Mouse (Mus musculus) mesoderm, embryonic 11.5 days (tissue): ENCODE measurements at regions not wholly inside any gene's neighbourhood (a gene's known extent, or its start where the extent isn't known, plus 50 kb on each side); places are given as distances from the start of the nearest gene placed in this dataset.

ENCODE experiments used
- DNase-seq: peaks from one replicate; pipeline ENCODE4 v3.0.0-alpha.2; 2012; ENCODE audit warnings: low read depth, low spot score

DNA sequence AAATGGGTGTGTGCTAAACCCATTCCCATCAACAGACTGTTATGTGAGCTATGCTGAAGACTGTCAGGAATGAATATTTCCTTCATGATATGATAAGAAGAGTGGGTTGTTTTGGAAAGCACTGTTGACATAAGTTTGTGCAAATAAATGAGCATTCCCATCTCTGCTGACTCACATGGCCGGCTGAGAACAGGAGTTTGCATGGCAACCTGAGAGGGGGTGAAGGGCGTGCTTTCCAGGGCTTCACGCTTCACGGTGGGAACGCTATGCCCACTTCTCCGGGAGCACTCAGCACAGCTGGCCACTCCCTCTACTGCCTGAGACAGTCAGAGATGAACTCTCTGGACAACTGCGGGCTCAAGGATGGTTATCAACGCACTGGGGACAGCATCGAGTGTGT lies 348.9 kb upstream of the Slc24a5 start:
- no peak for DNase-seq

DNA sequence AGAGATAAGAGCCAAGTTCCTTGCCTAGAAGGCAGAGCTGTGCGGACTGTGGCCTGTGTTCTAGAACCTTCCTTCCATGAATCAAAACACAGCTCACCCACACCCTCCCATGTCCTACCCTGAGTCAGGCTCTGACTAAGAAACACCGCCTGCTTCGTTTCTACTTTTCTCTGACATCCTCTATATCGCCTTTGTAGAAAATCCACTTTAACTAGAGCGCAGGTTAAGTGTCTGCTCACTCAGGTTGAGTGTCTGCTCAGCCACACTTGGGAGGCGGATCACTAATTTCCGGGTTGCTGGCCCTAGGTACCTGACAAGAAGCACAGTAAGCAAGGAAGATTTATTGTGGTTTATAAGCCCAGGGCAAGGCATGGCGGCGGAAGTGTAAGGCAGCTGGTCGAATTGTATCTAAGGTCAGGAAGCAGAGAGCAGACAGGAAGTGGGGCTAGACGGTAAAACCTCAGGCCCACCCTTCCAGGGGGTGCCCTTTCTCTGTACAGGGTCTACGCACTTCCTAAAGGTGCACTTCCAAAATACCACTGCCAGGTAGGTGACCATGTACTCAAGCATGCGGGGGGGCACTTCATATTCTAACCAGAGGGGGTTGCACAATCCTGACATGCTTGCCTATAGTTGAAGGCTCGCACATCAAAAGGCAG lies 348.0 kb upstream of the Slc24a5 start:
- DNase-seq = peak; percentile 48

DNA sequence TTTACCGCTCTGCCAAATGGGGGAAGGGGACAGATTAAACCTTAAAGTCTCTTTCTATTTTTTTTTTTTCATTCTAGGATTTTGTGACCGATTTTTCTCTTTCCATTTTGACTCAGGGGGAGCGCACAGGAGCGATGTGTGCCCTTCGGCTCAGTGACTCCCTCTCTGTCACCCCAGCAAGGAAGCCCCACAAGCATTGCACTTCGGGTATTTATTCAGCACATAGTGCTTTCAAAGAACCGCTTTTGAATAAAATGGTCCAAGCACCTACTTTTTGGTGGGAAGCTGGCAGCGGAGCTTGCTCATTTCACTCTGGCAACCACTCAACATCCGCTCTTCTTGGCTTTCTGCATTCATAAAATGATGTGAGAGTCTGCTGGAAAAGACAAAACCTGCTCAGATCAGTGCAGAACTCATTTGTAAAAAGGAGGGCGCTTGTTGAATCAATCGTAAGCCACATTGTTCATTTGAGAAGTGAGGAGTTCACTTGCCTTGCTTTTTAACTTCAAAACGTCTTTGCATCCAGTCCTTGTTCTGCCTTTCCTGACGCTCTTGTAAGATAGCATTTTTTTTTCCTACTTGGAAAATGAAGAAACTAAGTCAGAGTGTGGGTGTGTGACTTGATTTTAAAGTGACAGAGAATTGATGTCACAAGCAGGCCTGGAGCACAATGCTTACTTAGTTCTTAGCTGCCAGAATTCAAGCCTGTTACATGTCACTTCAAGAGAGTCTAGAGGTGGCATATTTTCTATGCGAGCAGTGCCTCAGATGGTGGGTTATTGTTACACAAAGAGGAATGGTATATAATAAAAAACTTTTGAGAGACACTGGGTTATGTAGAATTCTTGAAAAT lies 347.1 kb upstream of the Slc24a5 start:
- DNase-seq = no peak

DNA sequence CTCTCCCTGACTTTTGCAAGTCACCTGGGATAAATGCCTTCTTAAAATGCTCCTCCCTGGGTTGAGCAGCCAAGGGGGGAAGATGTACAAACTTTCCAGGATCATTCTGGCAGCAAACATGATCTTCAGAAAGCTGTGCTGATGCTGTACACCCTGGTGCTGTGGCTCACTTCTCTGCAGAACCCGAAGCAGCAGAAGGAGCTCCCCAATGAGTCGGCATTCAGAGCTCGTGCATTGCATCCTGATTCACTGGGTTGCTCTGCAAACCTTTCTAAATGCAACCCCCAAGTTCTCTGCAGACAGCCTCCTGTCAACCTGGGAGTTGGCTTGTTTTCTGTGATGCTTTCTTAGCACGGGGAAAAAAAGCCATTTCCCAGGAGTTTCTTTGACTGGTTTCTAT lies 343.8 kb upstream of the Slc24a5 start:
- DNase-seq = no peak

DNA sequence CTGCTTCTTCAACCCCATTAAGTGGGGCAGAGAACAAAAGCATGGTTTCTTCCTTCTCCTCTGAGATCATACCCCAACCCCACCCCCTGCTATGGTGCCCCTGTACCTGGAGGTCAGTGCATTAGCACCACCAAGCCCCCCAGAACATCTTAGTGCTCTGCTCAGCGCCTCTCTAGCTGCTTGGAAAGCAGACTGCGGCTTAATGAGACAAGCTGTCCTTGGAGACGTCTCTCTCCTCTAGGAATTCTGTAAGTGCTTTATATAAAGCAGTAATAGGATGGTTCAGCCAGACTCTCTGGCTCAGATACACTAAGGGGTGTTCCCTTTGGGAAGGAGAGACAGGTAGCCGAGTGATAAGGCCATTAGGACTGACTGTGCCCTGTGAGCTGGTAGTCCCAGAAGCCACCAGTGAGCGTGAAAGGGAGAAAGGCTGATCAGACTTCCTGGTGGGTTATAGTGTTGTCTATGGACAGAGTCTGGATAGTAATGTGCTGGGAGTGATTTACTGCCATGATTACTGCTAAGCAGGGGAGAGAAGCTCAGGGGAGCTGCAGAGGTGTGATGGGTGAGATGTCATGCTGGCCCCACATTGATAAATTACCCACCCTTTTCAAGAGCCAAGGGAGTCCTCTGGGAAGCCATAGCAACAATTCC lies 343.0 kb upstream of the Slc24a5 start:
- DNase-seq = peak; percentile 49

DNA sequence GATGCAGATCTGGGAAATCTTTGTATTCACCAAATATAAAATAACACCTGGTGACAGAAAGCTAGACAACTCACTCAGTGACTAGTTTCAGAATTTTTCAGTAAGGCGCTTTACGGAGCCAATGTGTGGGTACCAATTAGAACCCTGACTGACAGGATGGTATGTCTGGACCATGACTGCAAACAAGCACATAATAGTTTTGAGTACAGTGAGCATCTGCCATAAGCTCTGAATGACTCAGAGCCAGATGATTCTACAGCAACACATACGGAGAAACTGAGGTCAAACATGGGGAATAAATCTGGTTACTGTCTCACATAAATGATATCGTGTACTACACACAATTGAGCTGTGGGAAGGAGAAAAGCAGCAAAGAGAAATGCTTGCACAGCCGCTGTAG lies 339.9 kb upstream of the Slc24a5 start:
- DNase-seq = no peak

DNA sequence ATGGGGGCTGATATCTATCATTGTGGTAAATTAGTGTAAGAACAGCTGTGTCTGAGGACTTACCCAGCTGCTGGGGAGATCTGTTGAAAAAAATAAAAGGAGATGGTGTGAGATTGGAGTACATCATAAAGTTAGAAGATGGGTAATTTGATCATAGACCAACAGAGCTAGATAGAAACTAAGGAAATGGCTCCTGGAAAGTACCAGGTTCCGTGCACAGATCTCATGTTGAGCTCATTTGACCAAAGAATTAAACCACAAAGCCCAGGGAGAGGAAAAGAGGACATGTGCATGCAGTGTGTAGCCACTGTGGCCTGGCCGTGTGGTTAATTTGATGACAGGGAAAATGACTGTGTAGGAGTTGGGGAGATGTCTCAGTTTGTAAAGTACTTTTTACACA lies 335.3 kb upstream of the Slc24a5 start:
- no peak for DNase-seq

DNA sequence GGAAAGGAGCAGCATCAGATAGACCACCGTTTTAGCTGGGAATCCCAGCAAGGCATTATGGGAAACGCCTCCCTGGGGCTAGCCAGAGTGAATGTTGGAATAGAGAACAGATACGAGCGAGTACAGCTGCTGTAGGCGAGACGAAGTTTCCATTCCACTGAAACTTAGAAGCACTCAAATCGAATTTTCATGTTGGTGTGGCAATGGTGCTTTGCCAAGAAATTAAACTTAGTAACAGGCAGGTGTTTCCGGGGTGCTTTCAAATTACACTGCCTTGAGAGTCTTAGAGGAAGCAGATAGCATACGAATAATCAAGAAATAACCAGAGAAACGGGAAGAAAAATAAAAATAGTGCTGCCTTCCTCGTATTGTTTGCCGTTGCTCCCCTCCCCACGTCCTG lies 327.1 kb upstream of the Slc24a5 start:
- DNase-seq = no peak

DNA sequence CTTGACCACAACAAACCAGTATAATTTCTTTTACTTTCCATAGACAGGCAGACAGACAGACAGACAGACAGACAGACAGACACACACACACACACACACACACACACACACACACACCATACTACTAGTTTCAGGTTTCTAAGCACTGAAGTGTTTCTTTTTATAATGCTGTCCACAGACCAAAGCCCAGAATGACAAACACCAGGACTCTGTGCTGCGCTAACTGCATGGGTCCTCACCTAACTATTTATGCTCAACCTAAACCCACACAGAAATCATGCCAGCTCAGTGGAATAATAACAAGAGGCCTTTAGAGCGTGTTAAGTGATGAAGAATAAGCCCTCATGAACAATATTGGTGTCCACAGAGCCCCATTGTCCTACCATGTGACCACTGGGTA lies 325.0 kb upstream of the Slc24a5 start:
- no peak for DNase-seq

DNA sequence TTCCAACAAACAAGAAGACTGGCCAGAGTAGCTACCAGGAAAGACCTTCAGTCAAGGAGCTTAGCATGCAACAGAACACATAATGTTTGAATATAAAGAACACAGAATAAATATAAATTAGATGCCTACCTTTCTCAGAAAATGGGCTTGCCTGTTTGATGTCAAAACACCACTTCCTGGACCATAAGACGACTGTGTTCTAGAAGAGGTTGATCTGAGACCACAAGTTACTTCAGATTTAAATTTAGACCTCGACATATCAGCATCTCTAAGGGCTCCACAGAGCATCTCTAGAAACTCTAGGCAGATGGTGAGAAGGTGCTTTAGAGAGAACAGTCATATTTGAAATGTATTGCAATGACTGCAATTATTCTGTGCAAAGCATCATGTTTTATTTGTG lies 322.9 kb upstream of the Slc24a5 start:
- no peak for DNase-seq

DNA sequence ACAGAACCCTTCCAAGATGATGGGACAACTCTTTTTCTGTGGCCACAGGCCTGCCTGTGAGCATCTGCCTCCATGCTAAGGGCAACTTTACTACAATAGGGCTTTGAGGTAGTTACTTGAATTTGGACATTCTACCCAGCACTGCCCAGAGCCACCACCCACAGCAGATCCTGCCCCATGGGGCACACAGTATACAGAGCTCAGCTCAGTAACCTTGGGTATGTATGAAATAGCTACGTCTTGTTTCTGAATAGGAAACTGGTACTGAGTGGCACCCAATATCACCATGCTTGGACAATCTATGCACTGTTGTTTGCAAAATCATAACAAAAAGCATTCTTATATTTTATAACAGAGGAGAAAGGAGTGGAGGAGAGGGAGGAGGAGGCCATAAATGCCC lies 320.8 kb upstream of the Slc24a5 start:
- no peak for DNase-seq

DNA sequence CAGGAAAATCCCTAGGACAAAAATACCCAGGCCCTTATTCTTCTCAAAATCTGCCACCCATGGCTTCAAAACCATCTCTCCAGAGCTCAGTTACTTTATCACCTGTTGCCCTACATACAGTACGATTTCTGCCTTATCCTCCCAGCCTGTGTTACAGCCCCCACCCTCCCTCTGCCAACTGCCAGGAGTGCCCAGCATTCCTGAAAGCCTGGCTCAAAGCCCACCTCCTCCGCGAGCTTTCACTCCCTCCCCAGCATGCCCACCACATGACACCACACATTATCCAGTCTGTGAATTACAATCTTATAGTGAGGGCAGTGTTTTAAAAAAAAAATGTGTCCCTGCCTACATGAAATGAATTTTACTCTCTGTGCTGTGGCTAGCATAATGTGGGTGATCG lies 320.3 kb upstream of the Slc24a5 start:
- no peak for DNase-seq

DNA sequence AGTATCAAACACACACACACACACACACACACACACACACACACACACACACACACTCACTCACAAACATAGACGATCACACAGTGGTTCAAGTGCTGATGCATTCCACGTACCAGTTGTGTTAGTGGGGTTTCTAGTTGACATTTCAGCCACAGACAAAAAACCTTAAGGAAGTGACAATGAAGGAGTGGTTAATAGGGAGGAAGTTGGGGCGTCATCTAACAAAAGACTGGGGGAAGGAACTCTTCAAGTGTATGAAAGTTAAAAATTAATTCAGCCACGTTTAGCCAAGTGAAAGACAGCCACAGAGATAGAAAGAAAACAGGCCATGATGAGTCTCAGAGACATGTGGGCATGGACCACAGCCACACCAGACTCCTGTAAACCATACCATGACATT lies 316.1 kb upstream of the Slc24a5 start:
- no peak for DNase-seq

DNA sequence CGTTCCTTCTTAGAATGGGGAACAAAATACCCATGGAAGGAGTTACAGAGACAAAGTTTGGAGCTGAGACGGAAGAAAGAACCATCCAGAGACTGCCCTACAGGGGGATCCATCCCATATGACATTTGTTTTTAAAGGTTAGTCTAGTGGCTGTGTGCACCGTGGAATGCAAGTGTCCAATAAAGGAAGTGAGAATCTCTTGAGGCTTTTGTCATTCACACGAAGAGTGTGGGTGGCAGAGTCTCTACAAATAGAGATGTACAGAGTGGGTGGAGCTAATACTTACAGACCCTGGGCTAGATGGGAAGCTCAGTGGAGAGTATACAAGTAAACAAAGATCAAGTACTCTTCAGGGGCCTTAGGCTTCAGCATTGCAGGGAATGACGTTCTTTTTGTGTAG lies 314.2 kb upstream of the Slc24a5 start:
- no peak for DNase-seq

DNA sequence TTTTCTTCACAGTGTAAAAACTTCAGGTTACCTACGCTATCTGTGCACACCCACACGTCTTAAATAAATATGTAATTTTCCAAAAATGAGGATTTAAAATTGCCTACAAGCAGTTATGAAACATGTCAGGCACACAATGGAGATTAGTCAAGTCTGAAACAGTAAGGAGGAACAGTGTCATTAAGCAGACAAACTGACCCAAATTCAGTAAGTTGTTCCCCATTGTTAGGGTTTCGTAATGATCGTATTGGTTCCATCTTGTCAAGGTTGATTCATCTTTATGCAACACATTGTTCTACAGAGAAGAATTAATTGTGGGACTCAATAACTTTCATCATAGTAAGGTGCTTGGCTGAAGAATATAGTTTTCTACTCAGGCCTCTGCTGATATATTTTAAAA lies 312.7 kb upstream of the Slc24a5 start:
- DNase-seq = no peak

DNA sequence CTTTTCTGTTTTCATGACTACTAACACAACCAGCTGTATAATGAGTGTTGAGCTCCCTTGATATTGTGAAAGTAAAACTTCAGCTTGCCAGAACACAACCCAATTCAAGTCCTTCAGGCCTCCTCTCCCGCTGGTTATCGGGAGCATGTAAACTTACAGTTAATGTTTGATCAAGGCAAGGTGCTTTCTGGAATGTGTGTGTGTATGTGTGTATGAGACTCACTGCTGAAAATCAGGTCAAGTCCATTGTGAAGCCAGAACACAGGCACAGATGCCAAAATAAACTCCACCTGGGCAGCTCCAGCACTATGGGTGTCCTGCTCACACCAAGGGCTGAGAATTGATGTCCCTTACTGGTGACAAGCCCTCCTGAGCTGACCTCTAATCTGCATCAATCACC lies 308.9 kb upstream of the Slc24a5 start:
- no peak for DNase-seq

DNA sequence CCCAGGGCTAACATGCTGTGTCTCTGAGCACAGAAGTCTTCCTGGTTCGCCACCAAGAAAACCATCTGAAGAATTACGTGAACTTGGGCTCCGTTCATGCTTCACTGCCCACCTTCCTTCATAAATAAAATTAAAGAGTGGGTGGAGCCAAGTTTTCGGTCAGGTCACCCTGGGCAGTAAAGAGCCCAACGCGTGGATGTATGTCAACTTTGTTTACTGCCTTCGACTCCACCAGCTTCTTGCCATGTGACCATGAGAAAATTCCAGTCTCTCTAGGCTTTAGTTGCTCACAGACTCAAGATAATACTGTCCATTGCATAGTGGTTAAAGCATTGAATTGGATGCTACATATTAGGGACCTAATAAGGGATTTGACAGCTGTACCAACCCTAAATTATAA lies 304.3 kb upstream of the Slc24a5 start:
- DNase-seq = no peak

DNA sequence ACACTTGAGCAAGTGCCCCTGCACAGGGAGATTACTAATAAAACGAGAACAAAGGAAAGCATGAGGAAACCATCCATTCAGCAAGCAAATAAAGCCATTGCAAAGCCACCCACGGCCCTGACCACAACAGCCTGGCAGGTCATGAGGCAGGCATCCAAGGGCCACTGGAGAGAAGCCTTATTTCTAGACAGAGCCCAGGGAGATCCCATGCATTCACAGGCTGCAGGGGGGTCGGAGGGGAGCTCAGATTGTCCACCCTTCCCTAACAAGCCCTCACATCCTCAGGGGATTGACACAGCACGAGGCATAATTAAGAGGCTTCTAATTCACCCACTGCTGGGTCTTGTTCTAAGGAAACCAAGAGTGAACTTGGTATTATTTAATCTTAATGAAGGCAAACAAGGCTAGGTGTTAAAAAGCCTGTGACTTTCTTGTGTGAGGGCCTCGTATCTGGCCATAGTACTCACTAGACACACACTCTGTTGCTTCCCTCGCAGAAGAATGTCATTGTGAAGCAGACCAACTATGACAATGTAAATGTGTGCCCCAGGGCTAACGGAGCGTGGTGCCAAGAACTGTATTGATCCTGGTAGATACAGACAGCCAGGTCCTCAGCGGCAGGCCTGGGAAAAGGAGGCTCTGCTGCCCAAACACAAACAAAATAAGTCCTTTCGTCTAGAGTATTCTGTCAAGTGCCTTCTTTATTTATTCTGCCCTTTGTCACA lies 303.6 kb upstream of the Slc24a5 start:
- no peak for DNase-seq

DNA sequence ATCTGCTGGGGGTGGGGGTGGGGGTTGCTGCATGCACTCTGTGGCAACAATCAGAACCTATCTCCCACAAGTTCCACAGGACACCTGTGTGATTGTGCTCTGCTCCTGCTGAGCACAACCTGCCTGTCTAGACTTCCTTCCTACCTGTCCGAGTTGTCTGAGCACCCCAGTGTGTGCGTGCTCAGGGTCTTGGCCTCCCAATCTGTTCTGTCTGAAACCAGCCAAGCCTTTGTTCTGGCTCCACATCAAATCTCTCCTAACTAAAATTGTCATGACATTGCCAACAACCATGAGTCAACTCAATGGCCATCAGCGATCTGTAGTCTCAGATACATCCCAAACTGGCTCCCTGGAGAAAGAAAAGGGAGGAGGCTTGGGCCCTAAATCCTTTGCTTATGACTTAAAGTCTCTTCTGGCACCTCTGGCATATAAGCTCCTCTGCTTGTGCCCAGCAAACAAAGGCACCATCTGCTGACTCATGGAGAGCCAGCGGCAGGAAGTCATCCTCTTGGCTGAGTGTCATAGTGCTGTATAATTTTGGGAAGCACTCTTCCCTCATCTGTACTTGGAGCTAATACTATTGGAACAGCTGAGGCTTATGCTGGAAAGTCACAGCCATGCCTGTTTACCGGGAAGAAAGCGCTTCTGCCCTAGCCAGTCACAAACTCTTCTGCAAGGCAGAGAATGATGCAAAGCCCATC lies 298.5 kb upstream of the Slc24a5 start:
- no peak for DNase-seq

DNA sequence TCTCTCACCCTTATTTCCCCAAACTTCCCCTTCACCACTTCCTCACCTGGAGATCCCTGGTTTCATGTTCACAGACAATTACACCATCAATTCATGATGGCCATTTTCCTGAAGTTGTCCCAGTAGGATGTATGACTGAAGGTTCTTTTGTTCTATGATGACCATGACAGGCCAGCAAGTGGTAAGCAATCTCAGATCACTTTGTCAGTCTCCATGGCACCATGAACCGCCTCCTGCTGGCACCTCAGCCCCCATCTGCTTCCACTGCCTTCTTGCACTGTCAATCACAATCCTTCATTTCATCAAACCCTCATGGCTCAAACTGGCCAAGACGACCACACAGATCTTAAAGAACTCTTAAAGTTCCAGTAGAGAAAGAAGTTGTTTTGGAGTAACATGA lies 297.9 kb upstream of the Slc24a5 start:
- DNase-seq = no peak

DNA sequence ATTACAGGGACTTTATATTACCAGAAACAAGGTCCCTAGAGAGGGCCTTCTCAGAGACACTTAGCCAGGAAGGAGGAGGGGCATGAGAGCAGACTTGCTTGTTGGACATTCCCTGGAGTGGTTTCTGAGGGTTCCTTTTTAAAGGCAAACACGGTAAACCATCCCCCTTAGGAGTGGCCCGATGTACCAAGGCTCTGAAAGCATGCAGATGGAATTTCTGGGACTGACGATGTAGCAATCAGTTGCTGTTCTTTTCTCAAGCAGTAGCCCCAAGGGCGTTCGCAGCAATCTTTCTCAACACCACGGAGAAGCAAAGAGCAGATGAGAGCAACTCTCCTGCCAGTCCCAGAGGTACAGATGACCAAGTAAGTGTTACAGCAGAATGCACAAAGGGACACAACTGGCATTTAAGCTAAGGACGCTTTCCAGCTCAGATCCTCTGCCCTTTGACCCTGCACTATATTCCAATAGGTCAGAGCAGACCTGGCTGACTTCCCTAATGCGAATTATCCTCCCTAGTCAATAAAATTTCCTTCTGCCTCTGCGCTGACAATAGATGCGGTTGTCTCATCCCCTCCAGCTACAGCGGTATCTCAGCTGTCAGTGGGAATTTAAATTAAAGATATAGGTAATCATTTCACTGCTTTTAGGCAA lies 295.7 kb upstream of the Slc24a5 start:
- peak; percentile 46 for DNase-seq
